Mouse (Mus musculus) c-Kit-negative CD71-positive TER-119-positive erythroid progenitor cells, embryonic 14.5 days (primary cell): Measurements from ENCODE around the gene Hoxb9.

Source experiments
- DNase-seq: peaks from one replicate; pipeline ENCODE4 v3.0.0-alpha.2; 2013; ENCODE audit warnings: low read depth, low spot score

Hoxb9 gene

GRCm38 (mm10) chr11:96270996-96271540 lies at the start of gene Hoxb9:
TSS of gene Hoxb9 (plus strand) at chr11:96271457.
- no peak for DNase-seq

GRCm38 (mm10) chr11:96223813-96224212 lies 47.4 kb upstream of the Hoxb9 start:
- no peak for DNase-seq

DNA sequence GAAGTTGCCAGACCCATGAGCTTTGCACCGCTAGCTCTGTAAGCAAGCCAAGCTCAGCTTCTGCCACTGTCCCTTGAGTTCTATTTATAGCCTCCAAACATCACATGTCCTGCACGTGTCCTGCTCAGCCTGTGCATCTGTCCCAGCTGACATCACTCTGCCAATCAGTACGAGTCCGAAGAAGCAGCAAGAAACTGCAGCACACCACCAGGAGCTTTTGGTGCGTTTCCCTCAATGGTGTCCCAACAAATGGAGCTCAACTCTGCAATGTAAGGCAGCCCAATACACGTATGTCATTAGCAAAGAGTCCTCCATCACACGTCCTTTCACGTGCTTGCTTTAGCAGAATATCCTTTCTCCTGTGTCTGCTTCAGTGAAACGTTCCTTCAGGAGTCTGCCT lies 43.6 kb upstream of the Hoxb9 start:
- no peak for DNase-seq

DNA sequence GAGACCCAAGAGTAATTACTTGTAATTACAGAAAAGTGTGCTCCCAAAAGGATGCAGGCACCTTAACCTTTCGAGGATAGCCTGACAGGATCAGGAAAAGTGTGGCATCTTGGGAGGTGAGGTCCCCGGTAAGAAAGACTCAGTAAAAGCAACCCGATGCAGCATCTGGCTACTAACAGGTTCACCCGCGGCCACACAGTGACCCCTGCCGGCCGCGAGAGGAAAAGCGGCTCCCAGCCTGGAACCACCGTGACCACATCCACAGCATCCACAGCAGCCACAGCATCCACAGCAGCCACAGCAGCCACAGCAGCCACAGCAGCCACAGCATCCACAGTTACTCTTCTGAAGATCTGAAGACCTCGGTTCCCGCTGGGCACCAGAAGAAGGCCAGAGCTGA lies 36.4 kb upstream of the Hoxb9 start:
- no peak for DNase-seq

DNA sequence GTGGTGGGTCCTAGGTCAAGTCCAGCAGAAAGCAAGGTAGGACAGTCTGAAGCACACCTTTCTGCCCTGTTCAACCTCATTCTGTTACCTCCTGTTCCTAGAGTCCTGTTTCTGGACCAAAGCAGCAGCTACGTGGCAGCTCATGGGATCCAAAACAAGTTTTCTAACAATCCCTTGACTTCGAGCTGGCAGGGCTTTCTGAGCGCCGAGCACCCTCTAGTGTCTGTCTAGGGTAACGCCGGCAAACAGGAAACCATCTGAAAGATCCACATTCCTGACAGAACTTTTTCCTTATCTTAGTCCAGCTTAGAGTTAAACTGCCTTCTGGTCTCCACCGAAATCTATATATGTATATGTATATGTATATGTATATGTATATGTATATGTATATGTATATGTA lies 31.0 kb upstream of the Hoxb9 start:
- no peak for DNase-seq

DNA sequence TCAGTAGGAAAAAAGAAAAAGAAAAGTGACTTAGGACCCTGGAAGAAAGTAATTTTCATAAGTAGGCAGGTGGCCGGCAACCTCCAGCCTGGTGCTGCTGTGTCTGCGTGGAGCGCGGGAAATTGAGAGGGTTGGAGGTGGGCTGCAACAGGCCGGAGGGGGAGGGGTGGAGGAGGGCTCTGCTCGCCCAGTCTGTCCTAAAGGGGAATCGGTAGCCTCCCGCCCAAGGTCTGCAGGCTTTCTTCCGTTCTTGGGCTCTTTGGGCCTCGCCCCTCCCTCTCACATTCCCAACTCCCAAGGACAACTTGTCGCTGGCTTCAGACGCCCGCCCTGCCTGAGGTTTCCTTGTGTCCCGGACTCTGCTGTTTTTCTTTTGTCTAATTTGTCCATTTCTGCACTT lies 20.4 kb upstream of the Hoxb9 start:
- DNase-seq: no peak

- no peak for DNase-seq
Observed at GRCm38 (mm10) chr11:96251480-96252031, 19.7 kb upstream of the Hoxb9 start.

- no peak for DNase-seq
Observed at GRCm38 (mm10) chr11:96252541-96253120, 18.6 kb upstream of the Hoxb9 start.

GRCm38 (mm10) chr11:96254221-96254620 lies 17.0 kb upstream of the Hoxb9 start:
- DNase-seq: no peak

DNA sequence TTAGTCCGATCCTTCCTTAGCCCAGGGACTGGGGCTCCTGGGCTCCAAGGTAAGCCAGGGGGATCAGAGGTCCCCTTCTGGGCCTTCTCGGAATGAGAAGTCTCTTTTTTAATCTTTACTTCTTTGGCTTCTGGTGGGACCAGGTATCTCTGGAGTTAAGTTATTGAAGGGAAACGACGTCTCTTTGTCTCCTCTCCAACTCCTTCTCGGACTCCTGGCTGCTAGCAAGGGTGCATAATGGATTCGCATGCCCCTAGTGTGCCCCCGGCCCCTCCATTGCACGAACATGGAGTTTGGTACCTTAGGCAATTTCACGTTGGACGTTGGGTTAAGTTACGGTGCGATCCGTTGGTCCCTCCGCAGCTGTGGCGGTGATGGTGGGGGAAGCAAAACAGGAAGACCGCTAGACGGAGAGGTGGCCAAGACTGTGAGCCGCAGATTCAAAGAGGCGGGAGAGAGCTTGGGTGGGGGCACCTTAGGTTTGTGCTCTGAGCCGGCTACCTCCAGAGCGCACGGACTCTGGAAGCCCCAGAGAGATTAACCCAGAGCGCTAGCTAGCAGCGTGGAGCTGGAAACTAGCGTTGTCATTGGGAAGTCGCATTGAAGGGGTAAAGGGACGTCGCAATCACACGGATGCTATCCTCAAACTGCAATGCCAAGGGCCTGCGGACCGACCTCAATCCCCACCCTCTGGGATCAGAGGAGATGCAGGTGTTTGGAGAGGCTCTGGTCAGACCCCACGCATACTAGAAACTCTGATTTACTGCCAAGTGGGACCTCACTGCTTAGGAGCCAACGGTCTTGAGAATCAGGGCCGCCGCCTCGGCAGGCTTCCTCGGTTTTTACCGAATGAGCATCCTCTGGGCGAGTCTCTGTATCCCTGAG lies 15.9 kb upstream of the Hoxb9 start:
- no peak for DNase-seq

DNA sequence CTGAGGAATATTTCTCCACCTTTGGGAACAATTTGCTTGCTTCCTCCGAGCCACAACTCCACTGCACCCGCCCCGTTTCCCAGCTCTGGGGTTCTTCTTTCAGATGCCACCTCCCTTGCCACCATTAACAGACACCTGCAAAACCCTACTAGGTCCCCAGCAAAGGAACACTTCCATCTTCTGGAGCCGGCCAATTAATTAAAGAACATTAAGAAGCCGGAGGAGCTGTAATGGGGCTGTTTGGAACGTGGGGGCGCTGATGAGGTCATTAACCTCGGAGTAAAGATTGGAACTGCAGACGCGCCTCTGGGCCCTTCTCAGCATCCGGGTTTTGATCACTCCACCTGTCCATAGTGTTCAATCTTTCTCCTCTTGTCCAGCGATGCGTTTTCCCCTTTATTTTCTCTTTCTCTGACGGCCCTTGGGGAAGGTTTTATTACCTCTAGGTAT lies 15.2 kb upstream of the Hoxb9 start:
- no peak for DNase-seq

- no peak for DNase-seq
Observed at GRCm38 (mm10) chr11:96257141-96257540, 14.1 kb upstream of the Hoxb9 start.

DNA sequence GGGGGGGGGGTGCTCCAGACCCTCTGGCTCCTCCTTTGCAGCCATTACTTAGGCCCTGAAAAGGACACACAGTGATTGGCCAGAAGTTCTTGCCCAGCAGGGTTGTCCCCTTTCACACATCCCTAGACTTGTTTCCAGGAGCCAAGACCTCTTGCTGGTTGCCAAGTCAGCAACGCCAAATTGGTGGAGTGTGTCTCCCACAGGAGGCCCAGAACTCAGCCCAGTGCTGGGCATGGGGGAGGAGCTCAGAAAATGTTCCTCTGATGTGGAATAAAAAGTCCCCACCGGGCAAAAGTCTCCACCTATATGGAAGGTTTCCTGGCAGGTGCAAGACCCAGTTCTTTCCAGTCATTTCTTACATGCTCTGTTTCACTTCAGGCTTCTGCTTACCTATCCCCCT lies 12.2 kb upstream of the Hoxb9 start:
- DNase-seq: no peak

- no peak for DNase-seq
Observed at GRCm38 (mm10) chr11:96259511-96259910, 11.7 kb upstream of the Hoxb9 start.

- no peak for DNase-seq
Observed at GRCm38 (mm10) chr11:96260310-96260970, 10.8 kb upstream of the Hoxb9 start.

- DNase-seq: no peak
Observed at GRCm38 (mm10) chr11:96261323-96261890, 9.8 kb upstream of the Hoxb9 start.

DNA sequence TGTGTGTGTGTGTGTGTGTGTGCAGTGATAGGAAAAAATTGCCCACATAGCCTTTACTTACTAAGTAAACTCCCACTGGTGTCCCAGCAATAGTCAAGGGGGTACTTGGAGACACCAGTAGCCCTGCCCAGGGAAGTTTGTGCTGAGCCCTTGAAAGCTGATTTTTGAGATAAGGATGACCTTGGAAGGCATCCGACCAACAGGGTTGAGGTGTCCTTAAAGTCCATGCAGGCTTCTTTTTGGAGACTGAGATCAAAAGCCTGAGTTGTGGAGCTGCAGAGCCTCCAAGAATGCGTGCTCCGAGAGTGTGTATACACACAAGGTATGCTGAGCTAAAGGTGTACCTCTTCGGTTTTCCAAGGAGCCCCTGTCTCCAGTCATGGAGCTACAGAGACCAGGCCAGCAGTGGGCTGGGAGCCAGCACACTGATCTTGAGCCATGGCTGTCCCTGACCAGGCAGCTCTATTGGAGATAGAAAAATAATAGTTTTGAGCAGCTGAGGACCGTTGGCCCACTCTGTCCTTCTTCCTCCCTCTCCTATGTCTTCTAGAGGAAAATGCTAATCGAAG lies 8.9 kb upstream of the Hoxb9 start:
- no peak for DNase-seq

DNA sequence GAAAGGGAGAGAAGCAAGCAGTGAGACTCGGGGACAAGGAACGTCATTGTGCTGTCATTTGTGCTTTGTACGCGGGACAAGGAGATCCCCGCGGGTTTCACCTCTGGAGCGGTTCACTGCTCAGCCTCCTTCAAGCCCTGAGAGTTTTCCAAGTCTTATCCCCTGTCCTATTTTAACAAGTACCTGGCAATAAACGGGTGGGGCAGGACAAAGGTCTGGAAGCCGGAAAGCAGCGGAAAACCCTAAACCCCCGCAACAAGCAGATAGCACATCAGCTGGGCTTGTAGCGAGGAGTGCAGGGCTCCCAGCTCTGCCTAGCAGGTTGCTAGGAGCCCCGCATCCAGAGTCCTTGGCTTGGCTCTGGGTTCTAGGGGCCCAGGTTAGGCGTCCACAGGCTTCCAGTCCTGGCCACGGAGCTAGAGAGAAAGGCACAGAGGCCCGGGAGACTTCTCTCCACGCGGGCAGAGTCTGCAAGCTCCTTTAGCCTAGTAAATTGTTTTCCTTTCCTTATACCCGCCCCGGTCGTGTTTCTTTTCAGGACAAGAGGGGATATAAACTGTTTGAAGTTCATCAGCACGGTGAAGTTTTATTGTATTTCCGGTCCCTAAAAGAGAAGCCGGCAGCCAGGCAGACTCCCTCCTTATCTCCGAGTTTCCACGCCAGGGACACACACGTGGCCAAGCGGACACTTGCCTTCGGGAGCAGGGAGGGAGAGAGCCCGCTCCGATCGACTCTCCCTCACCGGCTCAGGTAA lies 7.4 kb upstream of the Hoxb9 start:
- no peak for DNase-seq

DNA sequence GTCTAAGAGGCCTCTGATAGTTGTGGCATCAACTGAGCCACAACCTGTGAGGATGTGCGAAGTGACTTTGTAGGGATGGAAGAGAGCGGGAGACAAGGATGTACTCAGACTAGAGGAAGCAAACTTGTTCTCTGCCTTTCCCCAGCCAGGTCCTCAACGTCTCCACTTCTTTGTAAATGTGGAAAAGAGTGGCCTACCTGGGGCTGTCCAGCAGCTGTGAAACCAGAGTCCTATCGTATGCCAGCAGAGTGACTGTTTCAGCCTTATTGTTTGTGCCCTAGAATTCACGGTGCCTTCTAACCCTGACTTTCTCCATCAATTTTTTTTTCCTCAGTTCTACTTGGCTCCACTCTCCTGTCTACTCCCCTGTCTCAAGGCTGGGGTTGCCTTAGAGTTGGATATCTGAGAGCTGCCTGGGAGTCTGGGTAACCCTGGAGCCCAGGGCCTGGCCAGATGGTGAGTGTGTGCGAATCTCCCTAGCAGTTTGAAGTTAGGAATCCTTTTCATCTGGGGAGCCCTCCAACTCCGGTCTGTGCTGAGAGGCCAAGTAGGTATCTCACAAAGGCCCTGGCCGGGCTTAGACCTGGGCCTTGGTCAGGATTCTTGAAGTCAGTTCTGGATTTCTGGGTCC lies 6.8 kb upstream of the Hoxb9 start:
- DNase-seq: no peak

DNA sequence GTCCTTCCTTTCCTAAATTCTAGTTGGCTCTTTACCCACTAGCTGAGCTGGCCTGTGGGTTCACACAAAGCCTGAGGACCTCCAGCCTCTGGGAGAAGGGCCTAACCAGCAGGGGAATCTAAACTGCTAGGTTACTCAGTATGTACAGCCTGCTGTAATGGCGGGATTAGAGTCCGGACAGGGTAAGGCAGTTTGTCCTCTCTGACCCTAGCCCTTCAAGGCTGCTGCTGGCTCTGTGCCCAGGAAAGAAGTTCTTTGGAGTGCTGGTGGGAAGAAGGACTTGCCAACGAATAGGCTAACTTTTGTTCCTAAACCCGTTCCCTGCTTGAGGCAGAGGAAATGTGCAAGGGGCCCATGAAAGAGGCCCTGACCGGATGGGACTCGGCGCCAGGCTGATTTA lies 5.3 kb upstream of the Hoxb9 start:
- DNase-seq: no peak
